Mouse (Mus musculus): Measurements from ENCODE around the gene Slc52a3. TPM values are rescaled to one million over a fixed set of nuclear protein-coding genes. Genes with fewer than 3 reads are reported as not detected.

Gene Slc52a3
- 0.73 and 1.4 TPM in 2 replicates for polyA plus RNA-seq (2014; fragmentation: Nextera tagmentation; extraction: Ambion mirVana)

DNA sequence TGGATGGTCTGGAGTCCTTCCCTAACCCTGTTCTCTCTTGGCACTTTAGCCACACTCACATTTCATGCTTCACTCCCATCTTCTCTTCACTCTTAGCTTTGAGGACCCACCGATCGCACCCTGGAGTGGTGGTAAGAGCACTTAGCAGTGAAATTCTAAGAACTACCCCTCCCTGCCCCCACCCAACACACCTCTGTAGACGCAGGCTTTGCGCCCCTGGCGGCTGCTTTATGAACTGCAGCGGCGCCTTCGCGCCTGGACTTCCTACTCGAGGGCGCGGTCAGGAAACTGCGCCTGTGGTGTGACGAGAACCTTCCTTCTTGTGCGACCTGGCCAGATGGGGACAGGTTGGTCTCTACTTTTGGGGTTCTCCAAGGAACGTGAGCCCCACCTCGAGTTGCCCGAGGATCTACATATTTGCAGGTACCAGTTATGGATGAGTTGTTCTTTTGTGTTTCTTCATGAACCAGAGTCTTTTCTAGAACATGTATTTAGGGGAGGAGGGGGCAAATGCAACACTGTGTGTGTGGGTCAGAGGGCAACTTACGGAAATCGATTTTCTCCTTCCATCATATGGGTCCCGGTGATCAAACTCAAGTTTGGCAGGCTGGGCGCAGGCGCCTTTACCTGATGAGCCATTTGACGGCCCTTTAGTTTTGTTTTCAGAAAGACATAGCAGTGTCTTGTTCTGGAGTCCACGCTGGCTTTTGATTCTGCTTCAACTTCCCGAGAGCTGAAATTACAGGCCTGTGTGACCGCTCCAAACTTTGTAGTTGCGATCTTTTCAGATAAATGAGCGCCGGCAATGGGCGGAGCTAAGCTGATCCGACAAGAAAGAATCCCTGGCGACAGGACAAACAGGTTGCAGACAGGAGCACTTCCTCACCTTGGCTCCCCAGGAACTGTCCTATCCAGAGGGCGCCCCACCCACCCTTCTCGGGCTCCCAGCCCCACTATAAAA is at the start of gene Slc52a3:
Gene Slc52a3, plus strand, starts transcription at position 283 of the 961 bp plus-strand sequence.
- Histone ChIP-seq H3K4me2 (replicated peaks) (0 out of 2 replicates have a peak within 1 kb of the TSS, but pooled peaks have one; percentile 11), H3K27ac (no peak within 1 kb of the TSS), H3K4me1 (replicated peaks; ENCODE audit: control insufficient read depth, insufficient read depth, low read length) (no peaks in the 10 kb centered on the region; the same call in 1 of the 2 replicates), H3K9ac (no peak within 1 kb of the TSS), H3K36me3 (replicated peaks; ENCODE audit: control insufficient read depth, insufficient read depth) (no peaks in the 10 kb centered on the region), H3K4me3 (replicated peaks; ENCODE audit: low read length) (no peak within 1 kb of the TSS), H3K9me3 (ENCODE audit: control insufficient read depth, low read length) (no peaks in the 10 kb centered on the region), H3K27me3 (ENCODE audit: control insufficient read depth, insufficient read depth, low read length) (peaks cover 45% of the 10 kb centered on the region)
- WGBS = 10% methylated on average over 35 of the region's 35 CpGs
- DNase-seq (ENCODE audit: low spot score) (peak; percentile 84), ATAC-seq (ENCODE audit: low FRiP score) (peak; percentile 21; the same call in 1 of the 2 replicates)

DNA sequence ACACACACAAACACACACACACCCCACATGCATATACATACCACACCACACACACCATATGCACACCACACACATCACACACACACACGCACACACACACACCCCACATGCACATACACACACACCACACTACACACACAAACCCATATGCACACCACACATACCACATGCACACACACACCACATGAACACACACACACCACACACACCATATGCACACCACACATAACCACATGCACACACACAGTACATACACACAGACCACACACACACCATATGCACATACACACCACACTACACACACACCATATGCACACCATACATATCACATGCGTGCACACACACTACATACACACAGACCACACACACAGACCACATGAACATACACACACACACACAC is 48.7 kb upstream of the Slc52a3 start:
- H3K9ac ChIP-seq = no peak overlapping the region
- H3K27me3 ChIP-seq (ENCODE audit: control insufficient read depth, insufficient read depth, low read length) = no peaks in the 10 kb centered on the region
- no peaks in the 10 kb centered on the region for H3K36me3 ChIP-seq (replicated peaks; ENCODE audit: control insufficient read depth, insufficient read depth)
- H3K4me2 ChIP-seq (replicated peaks) = no peak overlapping the region
- no peak for DNase-seq (ENCODE audit: low spot score)
- H3K4me1 ChIP-seq (replicated peaks; ENCODE audit: control insufficient read depth, insufficient read depth, low read length) = no peaks in the 10 kb centered on the region
- H3K9me3 ChIP-seq (ENCODE audit: control insufficient read depth, low read length) = no peaks in the 10 kb centered on the region
- no peak for ATAC-seq (ENCODE audit: low FRiP score)
- no peak overlapping the region for H3K4me3 ChIP-seq (replicated peaks; ENCODE audit: low read length)
- H3K27ac ChIP-seq = no peak overlapping the region
- WGBS = 98% methylated on average over 2 of the region's 2 CpGs

DNA sequence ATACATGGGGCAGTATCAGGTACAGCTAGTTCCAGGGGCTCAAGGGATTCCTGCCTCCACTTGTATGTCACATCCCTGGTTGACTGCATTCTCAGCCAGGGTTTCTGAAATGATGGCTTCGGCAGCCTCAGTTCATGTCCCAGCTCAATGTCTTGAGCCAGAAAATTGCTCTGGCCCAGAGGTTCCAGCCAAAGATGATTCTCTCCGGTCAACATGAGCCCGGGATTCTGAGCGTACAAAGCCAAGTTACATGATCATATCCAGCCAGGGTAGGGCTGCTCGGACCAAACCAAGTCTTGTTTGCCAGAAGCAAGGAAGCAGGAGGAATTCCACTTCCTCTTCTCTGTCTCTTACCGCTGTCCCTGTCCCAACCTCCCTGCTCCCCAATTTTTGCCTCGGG is 48.0 kb upstream of the Slc52a3 start:
- H3K9me3 ChIP-seq (ENCODE audit: control insufficient read depth, low read length) = no peaks in the 10 kb centered on the region
- no peak overlapping the region for H3K9ac ChIP-seq
- H3K36me3 ChIP-seq (replicated peaks; ENCODE audit: control insufficient read depth, insufficient read depth) = no peaks in the 10 kb centered on the region
- no peaks in the 10 kb centered on the region for H3K4me1 ChIP-seq (replicated peaks; ENCODE audit: control insufficient read depth, insufficient read depth, low read length)
- WGBS = 85% methylated on average over 7 of the region's 7 CpGs
- no peak overlapping the region for H3K4me2 ChIP-seq (replicated peaks)
- H3K27me3 ChIP-seq (ENCODE audit: control insufficient read depth, insufficient read depth, low read length) = no peaks in the 10 kb centered on the region
- no peak overlapping the region for H3K4me3 ChIP-seq (replicated peaks; ENCODE audit: low read length)
- no peak for DNase-seq (ENCODE audit: low spot score)
- no peak overlapping the region for H3K27ac ChIP-seq
- no peak for ATAC-seq (ENCODE audit: low FRiP score)

DNA sequence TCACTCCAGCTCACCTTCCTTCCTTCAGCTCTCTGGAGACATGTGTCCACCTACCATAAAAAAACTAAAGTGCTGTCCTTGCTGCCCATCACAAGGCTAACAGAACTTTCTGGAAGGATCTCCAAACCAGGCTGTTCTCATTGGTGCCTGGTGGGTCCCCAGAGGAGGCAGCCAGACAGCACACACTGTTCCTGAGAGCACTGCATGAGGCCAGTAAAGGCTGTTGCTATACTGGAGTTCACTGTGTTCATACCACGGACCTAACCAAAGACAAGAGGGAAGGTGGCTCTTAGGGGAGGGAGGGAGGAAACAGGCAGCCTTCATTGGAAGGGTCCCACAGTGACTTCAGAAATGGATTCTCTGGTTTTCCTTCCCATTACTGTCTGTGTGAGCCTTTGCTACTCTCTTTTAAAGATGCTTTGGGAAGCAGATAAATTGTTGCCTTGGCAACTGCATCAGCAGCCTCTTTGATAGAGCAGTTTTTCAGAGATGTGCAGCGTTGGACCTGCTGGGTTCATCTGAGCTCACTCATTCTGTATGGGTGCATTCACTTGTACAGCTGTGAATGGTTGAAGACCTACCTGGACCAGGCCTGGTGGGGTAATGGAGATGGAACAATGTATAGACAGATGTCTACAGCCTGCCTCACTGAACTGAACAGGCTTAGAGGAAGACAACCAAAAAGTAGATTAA is 47.1 kb upstream of the Slc52a3 start:
- H3K27ac ChIP-seq = no peak overlapping the region
- H3K9ac ChIP-seq = no peak overlapping the region
- no peaks in the 10 kb centered on the region for H3K4me1 ChIP-seq (replicated peaks; ENCODE audit: control insufficient read depth, insufficient read depth, low read length)
- peak; percentile 8; the same call in 1 of the 2 replicates for ATAC-seq (ENCODE audit: low FRiP score)
- no peak for DNase-seq (ENCODE audit: low spot score)
- no peaks in the 10 kb centered on the region for H3K27me3 ChIP-seq (ENCODE audit: control insufficient read depth, insufficient read depth, low read length)
- H3K4me3 ChIP-seq (replicated peaks; ENCODE audit: low read length) = no peak overlapping the region
- no peaks in the 10 kb centered on the region for H3K36me3 ChIP-seq (replicated peaks; ENCODE audit: control insufficient read depth, insufficient read depth)
- no peak overlapping the region for H3K4me2 ChIP-seq (replicated peaks)
- H3K9me3 ChIP-seq (ENCODE audit: control insufficient read depth, low read length) = no peaks in the 10 kb centered on the region
- 52% methylated on average over 2 of the region's 2 CpGs for whole genome bisulfite sequencing

DNA sequence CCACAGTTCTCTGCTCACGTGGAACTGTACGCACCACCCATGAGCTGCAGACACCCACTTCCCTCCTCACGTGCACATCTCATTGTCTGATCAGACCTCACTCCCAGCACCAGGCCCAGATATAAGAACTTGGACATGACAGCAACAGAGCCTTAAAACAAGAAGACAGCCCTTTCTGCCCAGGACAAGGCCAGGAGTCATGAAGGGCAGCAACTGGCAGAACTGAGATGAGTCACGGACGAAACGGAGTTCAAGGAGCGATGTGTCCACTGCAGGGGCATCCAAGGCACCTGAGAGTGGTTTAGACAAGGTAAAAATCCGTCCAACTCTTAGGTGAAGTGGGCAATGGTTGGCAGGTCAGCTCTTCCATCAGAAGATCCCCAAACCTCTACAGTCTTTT is 42.6 kb upstream of the Slc52a3 start:
- Histone ChIP-seq H3K9ac (no peak overlapping the region), H3K4me3 (replicated peaks; ENCODE audit: low read length) (no peak overlapping the region), H3K4me1 (replicated peaks; ENCODE audit: control insufficient read depth, insufficient read depth, low read length) (no peaks in the 10 kb centered on the region), H3K9me3 (ENCODE audit: control insufficient read depth, low read length) (no peaks in the 10 kb centered on the region), H3K27ac (no peak overlapping the region), H3K27me3 (ENCODE audit: control insufficient read depth, insufficient read depth, low read length) (no peaks in the 10 kb centered on the region), H3K36me3 (replicated peaks; ENCODE audit: control insufficient read depth, insufficient read depth) (no peaks in the 10 kb centered on the region), H3K4me2 (replicated peaks) (no peak overlapping the region)
- WGBS = 89% methylated on average over 8 of the region's 8 CpGs
- no peak for ATAC-seq (ENCODE audit: low FRiP score)
- DNase-seq (ENCODE audit: low spot score) = no peak

DNA sequence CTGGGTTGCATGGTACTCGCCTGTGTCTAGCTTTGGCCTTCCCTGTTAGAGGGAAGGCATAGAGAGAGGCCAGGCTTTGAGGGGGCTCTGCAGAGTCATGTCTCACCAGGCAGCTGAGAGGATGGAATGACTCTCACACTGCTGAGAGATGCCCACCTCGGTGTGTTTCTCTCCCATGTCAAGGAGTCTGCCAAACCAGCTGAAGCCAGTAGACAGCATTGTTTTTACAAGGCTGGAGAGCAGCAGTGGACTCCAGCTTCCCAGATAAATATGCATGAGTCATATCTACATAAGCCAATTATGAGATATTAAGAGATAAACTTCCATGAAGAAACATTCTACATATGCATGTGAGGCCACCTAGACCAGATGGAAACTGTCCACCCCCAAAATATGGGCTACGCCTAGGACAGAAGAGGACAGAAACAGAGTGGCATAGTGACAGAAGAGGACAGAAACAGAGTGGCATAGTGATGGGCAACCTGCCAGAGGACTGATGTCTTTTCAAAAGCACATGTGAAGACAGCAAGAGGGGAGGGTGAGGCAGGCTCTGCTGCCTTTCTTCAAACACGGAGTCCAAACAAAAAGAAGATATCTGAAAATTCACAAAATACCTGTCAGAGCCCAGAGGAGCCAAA is 39.7 kb upstream of the Slc52a3 start:
- H3K27ac ChIP-seq = no peak overlapping the region
- ATAC-seq (ENCODE audit: low FRiP score) (no peak), DNase-seq (ENCODE audit: low spot score) (no peak)
- H3K4me1 ChIP-seq (replicated peaks; ENCODE audit: control insufficient read depth, insufficient read depth, low read length) = no peaks in the 10 kb centered on the region
- no peak overlapping the region for H3K9ac ChIP-seq
- no peaks in the 10 kb centered on the region for H3K27me3 ChIP-seq (ENCODE audit: control insufficient read depth, insufficient read depth, low read length)
- 62% methylated on average over 4 of the region's 4 CpGs for WGBS
- H3K36me3 ChIP-seq (replicated peaks; ENCODE audit: control insufficient read depth, insufficient read depth) = no peaks in the 10 kb centered on the region
- no peak overlapping the region for H3K4me3 ChIP-seq (replicated peaks; ENCODE audit: low read length)
- H3K4me2 ChIP-seq (replicated peaks) = no peak overlapping the region
- H3K9me3 ChIP-seq (ENCODE audit: control insufficient read depth, low read length) = no peaks in the 10 kb centered on the region

DNA sequence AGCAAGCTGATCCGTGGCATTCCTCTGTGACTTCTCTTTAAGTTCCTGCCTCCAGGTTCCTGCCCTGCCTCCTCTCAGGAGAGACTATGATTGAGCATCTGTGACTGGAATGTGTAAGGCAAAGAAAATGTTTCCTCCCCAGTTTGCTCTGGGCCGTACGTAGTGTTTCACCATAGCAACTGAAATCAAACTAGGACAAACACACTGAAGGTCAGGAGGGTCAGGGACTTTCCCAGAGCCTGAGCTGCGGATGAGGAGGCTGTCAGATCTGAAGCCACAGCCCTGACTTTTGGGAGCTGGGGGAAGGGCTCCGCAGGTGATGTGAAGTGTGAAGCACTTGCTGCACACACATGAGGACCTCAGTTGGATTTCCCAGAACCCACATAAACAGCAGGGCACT is 37.0 kb upstream of the Slc52a3 start:
- no peak overlapping the region for H3K9ac ChIP-seq
- H3K27me3 ChIP-seq (ENCODE audit: control insufficient read depth, insufficient read depth, low read length) = no peaks in the 10 kb centered on the region
- ATAC-seq (ENCODE audit: low FRiP score) = no peak
- no peaks in the 10 kb centered on the region for H3K9me3 ChIP-seq (ENCODE audit: control insufficient read depth, low read length)
- no peaks in the 10 kb centered on the region for H3K36me3 ChIP-seq (replicated peaks; ENCODE audit: control insufficient read depth, insufficient read depth)
- H3K4me1 ChIP-seq (replicated peaks; ENCODE audit: control insufficient read depth, insufficient read depth, low read length) = no peaks in the 10 kb centered on the region; the same call in 1 of the 2 replicates
- H3K4me3 ChIP-seq (replicated peaks; ENCODE audit: low read length) = no peak overlapping the region
- no peak for DNase-seq (ENCODE audit: low spot score)
- H3K4me2 ChIP-seq (replicated peaks) = no peak overlapping the region
- no peak overlapping the region for H3K27ac ChIP-seq
- WGBS = 30% methylated on average over 5 of the region's 5 CpGs

DNA sequence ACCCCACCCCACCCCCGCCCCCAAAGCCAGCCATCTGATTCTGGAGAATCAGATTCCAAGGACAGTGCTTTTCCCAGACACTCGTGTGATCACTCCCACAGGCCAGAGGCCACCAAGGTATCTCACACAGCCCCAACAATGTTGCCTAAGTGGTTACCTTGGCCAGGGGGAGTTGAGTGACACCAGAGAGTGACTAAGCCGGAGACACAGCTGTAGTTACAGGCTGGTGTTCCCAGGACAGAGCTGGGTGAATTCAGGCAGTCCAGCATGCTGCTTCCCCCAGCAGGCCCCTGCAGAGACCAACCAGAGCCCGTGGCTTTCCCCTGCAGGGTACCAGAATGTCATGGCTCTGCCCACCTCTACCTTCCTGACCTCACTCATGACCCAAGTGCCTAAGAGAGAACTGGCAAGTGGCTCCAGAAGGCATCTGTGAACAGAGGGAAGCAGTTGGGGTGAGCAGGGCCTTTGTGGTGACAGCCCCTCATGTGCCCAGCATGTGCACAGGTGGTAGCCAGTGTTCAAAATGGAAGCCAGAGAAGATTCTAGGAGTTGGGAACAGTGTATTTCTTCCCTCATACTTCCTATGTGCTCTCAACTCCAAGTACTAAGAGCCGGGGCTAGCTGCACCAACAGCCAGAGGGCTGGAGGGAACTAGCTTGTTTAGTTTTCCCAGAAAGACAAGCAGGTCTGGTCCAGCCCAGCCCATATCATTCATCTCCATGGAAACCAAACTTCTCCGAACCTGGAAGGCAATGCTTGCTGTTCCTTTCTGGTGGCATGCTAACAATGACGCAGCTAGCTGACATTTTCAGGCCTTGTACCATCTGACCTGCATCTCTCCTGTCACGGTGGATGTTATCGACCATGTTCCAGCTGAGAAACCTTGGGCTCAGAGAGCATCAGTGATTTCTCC is 34.8 kb upstream of the Slc52a3 start:
- Histone ChIP-seq H3K36me3 (replicated peaks; ENCODE audit: control insufficient read depth, insufficient read depth) (no peaks in the 10 kb centered on the region), H3K4me1 (replicated peaks; ENCODE audit: control insufficient read depth, insufficient read depth, low read length) (peaks cover 2% of the 10 kb centered on the region; the same call in 1 of the 2 replicates), H3K9ac (no peak overlapping the region), H3K4me3 (replicated peaks; ENCODE audit: low read length) (no peak overlapping the region), H3K27me3 (ENCODE audit: control insufficient read depth, insufficient read depth, low read length) (no peaks in the 10 kb centered on the region), H3K4me2 (replicated peaks) (no peak overlapping the region), H3K9me3 (ENCODE audit: control insufficient read depth, low read length) (no peaks in the 10 kb centered on the region), H3K27ac (no peak overlapping the region)
- no peak for ATAC-seq (ENCODE audit: low FRiP score)
- WGBS = 34% methylated on average over 9 of the region's 9 CpGs
- DNase-seq (ENCODE audit: low spot score) = no peak

All from hindbrain, embryonic 14.5 days (tissue).